Mouse (Mus musculus) megakaryocyte, embryonic 14.5 days (primary cell): ENCODE measurements around the gene Mov10l1. TPM values are rescaled to one million over a fixed set of nuclear protein-coding genes. Genes with fewer than 3 reads are reported as not detected.

Experiments
- H3K27me3 ChIP-seq: replicated peaks from 2 replicates; pipeline ENCODE3; 2012; ENCODE audit warnings: inconsistent platforms
- H3K36me3 ChIP-seq: replicated peaks from 2 replicates; pipeline ENCODE3; 2012; ENCODE audit warnings: low read length, inconsistent platforms, mixed read lengths
- H3K4me1 ChIP-seq: 2 replicates; pipeline ENCODE4 v1.6.1; 2012; ENCODE audit warnings: inconsistent platforms
- H3K4me3 ChIP-seq: replicated peaks from 2 replicates; pipeline ENCODE3; 2012; ENCODE audit warnings: moderate library complexity, mild to moderate bottlenecking, inconsistent platforms
- H3K9me3 ChIP-seq: 2 replicates; pipeline ENCODE4 v1.6.1; 2012; ENCODE audit warnings: inconsistent platforms
- FLI1 ChIP-seq: IDR thresholded peaks from 2 replicates; pipeline ENCODE4 v1.6.1; 2012; ENCODE audit warnings: low read length, inconsistent platforms, mixed read lengths
- GATA1 ChIP-seq: IDR thresholded peaks from 3 replicates; pipeline ENCODE4 v1.6.1; 2012; ENCODE audit warnings: mixed read lengths, low read length, inconsistent platforms, borderline replicate concordance
- polyA plus RNA-seq: library from polyadenylated mRNA; stranded (reverse); fragments of >175 nt; gene quantifications from 2 replicates; pipeline ENCODE4 v1.2.3, GENCODE M21; 2012; ENCODE audit warnings: low replicate concordance; ENCODE audit not compliant: insufficient read depth

Gene Mov10l1
- polyA plus RNA-seq, 1 experiment = 0.21 TPM

- TF ChIP-seq GATA1 (no peak), FLI1 (no peak)
- H3K27me3 ChIP-seq = peaks cover 64% of the 10 kb centered on the region
Measured at GRCm38 (mm10) chr15:88955342-88955741, 27.4 kb upstream of the Mov10l1 start.

GRCm38 (mm10) chr15:88957522-88957921, 25.2 kb upstream of the Mov10l1 start:
- H3K9me3 ChIP-seq = no peaks in the 10 kb centered on the region
- peaks cover 69% of the 10 kb centered on the region for H3K27me3 ChIP-seq
- no peaks in the 10 kb centered on the region for H3K36me3 ChIP-seq
- H3K4me1 ChIP-seq = peaks cover 5% of the 10 kb centered on the region; the same call in 1 of the 2 replicates
- no peak for TF ChIP-seq FLI1
- no peak for TF ChIP-seq GATA1
- no peak overlapping the region for H3K4me3 ChIP-seq

More at GRCm38 (mm10) chr15:88955342-88955741, 27.4 kb upstream of the Mov10l1 start:
- Histone ChIP-seq H3K4me1 (peaks cover 5% of the 10 kb centered on the region; the same call in 1 of the 2 replicates), H3K4me3 (no peak overlapping the region), H3K36me3 (no peaks in the 10 kb centered on the region), H3K9me3 (no peaks in the 10 kb centered on the region)

GRCm38 (mm10) chr15:88964070-88964578, 18.6 kb upstream of the Mov10l1 start:
- H3K4me1 ChIP-seq = peaks cover 4% of the 10 kb centered on the region; the same call in 1 of the 2 replicates
- H3K36me3 ChIP-seq = no peaks in the 10 kb centered on the region
- peaks cover 11% of the 10 kb centered on the region; the same call in 1 of the 2 replicates for H3K9me3 ChIP-seq
- no peak overlapping the region for H3K4me3 ChIP-seq
- peaks cover 20% of the 10 kb centered on the region for H3K27me3 ChIP-seq
- TF ChIP-seq GATA1 (no peak), FLI1 (no peak)

GRCm38 (mm10) chr15:88972300-88972699, 10.4 kb upstream of the Mov10l1 start:
- H3K36me3 ChIP-seq = no peaks in the 10 kb centered on the region
- no peaks in the 10 kb centered on the region for H3K9me3 ChIP-seq
- H3K4me1 ChIP-seq = no peaks in the 10 kb centered on the region
- H3K27me3 ChIP-seq = peaks cover 33% of the 10 kb centered on the region
- H3K4me3 ChIP-seq = no peak overlapping the region
- TF ChIP-seq GATA1 = no peak
- TF ChIP-seq FLI1 = no peak

- no peaks in the 10 kb centered on the region for H3K4me1 ChIP-seq
- TF ChIP-seq FLI1 (no peak), GATA1 (no peak)
- no peaks in the 10 kb centered on the region for H3K36me3 ChIP-seq
- H3K9me3 ChIP-seq = no peaks in the 10 kb centered on the region
- H3K4me3 ChIP-seq = no peak within 1 kb of the TSS
- H3K27me3 ChIP-seq = peaks cover 26% of the 10 kb centered on the region
Measured at GRCm38 (mm10) chr15:88978281-88979137, 4.2 kb upstream of the Mov10l1 start, which contains the start of gene Mlc1. Gene Mlc1, minus strand, starts transcription at chr15:88979007.

- Histone ChIP-seq H3K27me3 (peaks cover 26% of the 10 kb centered on the region), H3K36me3 (no peaks in the 10 kb centered on the region), H3K9me3 (no peaks in the 10 kb centered on the region), H3K4me3 (no peak overlapping the region), H3K4me1 (no peaks in the 10 kb centered on the region)
- TF ChIP-seq FLI1 (no peak), GATA1 (no peak)
Measured at GRCm38 (mm10) chr15:88979138-88979446, 3.6 kb upstream of the Mov10l1 start.

GRCm38 (mm10) chr15:88989236-88989635, 6.5 kb downstream of the Mov10l1 start:
- Histone ChIP-seq H3K4me3 (no peak overlapping the region), H3K9me3 (no peaks in the 10 kb centered on the region), H3K27me3 (peaks cover 42% of the 10 kb centered on the region), H3K36me3 (no peaks in the 10 kb centered on the region), H3K4me1 (no peaks in the 10 kb centered on the region)
- TF ChIP-seq GATA1 (no peak), FLI1 (no peak)

GRCm38 (mm10) chr15:88998636-88999035, 15.9 kb downstream of the Mov10l1 start:
- Histone ChIP-seq H3K27me3 (peaks cover 61% of the 10 kb centered on the region), H3K4me1 (peaks cover 4% of the 10 kb centered on the region), H3K9me3 (no peaks in the 10 kb centered on the region), H3K36me3 (no peaks in the 10 kb centered on the region), H3K4me3 (no peak overlapping the region)
- TF ChIP-seq GATA1 = no peak
- no peak for TF ChIP-seq FLI1

- no peak overlapping the region for H3K4me3 ChIP-seq
- no peak for TF ChIP-seq FLI1
- TF ChIP-seq GATA1 = no peak
- no peaks in the 10 kb centered on the region for H3K9me3 ChIP-seq
- peaks cover 60% of the 10 kb centered on the region for H3K27me3 ChIP-seq
- peaks cover 4% of the 10 kb centered on the region for H3K4me1 ChIP-seq
- no peaks in the 10 kb centered on the region for H3K36me3 ChIP-seq
Measured at GRCm38 (mm10) chr15:88999124-88999523, 16.4 kb downstream of the Mov10l1 start.

- no peaks in the 10 kb centered on the region for H3K9me3 ChIP-seq
- no peak for TF ChIP-seq FLI1
- no peak for TF ChIP-seq GATA1
- H3K4me3 ChIP-seq = no peak overlapping the region
- H3K27me3 ChIP-seq = peaks cover 62% of the 10 kb centered on the region
- H3K4me1 ChIP-seq = peaks cover 4% of the 10 kb centered on the region
- H3K36me3 ChIP-seq = no peaks in the 10 kb centered on the region
Measured at GRCm38 (mm10) chr15:89000367-89000766, 17.7 kb downstream of the Mov10l1 start.
